Mouse (Mus musculus): ENCODE data around the gene Rpl3.
"Not testable (repeated sequence)": the region's sequence is repeated elsewhere in the genome, so short reads cannot be mapped to it uniquely, and the experiment has no call there.

Rpl3 gene

DNA sequence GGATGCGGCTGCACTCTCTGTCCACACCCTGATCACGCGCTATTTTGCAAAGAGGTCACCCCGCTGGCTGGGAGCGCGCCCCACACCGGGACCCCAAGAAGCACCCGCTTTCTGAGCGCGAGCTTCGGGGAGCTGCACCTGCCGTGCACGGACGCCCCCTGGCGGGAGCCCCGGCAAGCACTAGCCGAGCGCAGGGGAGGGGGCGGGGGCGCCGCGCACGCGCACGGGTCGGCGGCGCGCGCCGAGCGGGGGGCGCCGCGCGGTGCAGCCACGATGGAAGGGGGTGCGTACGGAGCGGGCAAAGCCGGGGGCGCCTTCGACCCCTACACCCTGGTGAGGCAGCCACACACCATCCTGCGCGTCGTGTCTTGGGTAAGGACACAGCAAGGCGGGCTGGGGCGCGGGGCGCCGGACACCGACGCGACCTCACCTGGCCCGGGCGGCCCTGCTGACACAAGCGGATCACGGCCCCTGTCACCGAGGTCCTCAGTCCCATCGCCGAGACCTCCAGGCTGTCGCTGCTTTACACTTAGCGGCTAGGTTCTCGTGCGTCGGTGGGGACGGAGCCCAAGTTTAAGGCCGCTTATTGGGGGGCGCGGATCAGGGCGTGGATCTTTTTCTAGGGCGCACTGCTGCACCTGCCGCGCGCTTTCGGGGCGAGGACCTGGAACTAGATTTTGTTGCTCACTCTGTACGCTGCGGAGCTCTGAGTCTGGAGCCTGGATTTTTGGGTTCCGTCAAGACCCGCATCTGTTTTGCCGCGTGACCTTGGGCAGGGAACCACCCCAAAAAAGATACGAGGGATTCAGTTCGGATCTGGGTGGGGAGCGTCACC lies at the start of gene Rpl3, which contains the start of gene Syngr1:
Rpl3 (minus strand) TSS at position 748 of the 835 bp plus-strand sequence.
Syngr1 (plus strand) TSS at position 214 of the 835 bp plus-strand sequence.
- no peak for DNase-seq (ENCODE audit: extremely low read depth, low read depth)

DNA sequence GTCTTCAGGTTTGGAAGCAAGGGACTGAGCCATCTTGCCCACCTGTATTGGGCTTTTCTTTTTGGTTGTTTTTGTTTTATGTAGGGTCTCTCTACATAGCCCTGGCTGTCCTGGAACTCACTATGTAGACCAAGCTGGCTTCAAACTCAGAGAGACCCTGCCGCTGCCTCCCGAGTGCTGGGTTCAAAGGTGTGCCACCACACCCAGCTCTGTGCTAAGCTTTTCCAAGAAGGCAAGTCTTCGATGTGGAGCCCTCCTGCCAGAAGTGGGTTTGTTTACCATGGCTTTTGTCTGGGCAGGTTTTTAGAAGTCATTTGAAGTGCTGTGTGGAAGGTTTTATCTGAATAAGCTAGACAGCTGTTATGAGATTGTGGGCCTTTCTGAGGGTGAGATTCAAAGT lies 49.2 kb upstream of the Rpl3 start:
- no peak for DNase-seq (ENCODE audit: extremely low read depth, low read depth)

DNA sequence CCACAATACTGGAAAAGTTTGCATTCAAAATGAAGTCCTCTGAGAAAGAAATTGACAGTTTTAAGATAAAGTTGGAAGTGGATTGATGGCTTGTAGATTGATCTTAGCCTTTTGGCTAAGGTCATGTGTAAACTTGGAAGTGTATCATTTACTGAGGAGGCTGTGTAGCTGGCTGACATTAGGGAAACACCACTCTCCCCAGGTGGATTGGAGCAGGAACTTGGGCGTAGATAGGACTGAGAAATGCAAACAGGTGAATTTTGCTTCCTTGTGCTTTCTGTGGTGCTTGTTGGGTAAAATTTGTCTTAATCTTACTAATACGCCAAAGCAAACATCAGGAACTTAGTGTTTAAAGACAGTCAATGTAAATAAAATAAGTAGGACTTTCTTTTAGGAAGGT lies 48.6 kb upstream of the Rpl3 start:
- no peak for DNase-seq (ENCODE audit: extremely low read depth, low read depth)

DNA sequence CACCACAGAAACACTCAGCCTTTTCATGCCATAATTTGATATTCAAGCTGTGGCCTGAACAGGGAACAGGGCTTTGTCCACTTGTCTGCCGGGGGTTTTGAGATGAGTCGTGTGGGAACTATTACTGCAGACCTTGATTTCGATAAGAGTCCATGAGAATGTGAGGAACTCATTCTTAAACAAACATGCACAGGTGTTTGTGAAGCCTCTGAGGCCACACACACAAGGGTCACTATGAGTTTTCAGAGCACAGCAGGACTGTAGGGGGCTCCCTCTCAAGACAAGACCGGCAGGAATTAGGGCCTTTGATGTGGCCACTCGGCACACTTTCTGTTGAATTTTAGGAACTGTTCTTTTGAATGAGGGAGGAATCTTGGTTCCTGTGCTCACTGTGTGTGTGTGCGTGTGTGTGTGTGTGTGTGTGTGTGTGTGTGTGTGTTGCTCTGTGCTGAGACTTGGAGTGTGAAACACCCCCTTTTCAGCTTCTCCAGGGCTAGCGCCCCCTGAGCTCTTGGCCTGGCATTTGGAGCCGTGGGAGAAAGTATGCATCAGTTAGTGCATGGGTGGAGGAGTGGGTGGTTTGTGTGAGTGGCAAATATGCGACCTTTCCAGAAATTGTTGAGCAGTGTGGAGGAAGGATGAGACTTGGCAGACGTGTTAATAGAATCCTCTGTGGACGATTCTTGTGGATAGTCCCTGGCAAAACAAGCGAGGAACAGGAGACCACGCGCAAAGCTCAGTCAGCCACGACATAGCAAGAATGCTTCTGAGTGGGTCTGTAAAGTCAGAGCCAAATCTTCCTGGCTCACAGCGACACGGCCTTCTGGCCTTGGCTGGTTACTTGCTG lies 46.5 kb upstream of the Rpl3 start:
- DNase-seq (ENCODE audit: extremely low read depth, low read depth), result no peak

DNA sequence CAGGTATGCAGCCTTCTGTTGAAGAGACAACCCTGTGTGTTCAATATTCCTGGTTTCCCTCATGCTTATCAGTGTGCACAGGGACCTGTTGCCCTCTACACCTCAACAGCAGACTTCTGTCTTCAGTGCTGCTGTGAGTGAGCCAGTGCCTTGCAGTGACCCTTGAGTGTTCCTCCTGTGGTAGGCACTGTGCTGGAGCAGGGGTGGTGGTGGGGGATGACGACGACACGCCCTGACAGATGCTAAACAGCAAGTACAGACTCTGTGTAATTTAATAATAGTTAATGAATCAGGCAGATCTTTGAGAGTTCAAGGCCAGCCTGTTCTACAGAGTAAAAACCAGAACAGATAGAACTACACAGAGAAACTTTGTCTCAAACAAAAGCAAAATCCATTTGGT lies 45.0 kb upstream of the Rpl3 start:
- no peak for DNase-seq (ENCODE audit: extremely low read depth, low read depth)

DNA sequence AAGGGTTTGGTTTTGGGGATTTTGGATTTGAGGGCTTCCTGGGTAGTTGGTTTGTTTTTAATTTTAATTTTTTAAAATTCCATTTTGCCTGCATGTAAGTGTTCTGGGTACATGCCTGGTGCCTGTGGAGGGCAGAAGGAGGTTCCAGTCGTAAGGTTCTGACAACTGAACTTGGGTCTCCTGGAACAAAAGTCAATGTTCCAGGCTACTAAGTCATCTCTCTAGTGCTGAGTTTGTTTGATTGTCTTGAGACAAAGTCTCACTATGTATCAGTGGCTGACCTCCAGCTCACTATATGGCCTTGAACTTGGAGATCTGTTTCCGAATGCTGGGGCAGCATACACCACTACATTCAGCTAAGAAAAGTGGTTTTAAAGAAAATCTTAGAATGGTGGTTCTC lies 43.8 kb upstream of the Rpl3 start:
- no peak for DNase-seq (ENCODE audit: extremely low read depth, low read depth)

DNA sequence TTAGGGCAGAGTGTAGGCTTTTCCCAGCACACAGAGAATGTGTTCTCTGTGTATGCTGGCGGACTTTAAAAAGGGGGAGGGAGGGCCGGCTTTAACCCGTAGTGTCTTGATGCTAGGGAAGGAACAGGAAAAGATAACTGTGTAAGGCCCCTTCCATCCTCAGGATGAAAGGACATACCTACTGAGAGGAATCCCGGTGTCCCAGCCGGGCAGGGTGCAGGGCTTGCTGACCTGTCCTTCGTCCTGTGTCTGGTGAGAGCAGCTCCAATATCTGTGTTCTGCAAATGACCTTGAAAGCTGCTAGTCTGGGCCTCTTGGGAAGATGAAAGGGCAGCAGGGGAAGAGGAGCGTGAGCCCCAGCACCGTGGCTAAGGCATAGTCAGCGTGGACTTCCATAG lies 42.8 kb upstream of the Rpl3 start:
- no peak for DNase-seq (ENCODE audit: extremely low read depth, low read depth)

DNA sequence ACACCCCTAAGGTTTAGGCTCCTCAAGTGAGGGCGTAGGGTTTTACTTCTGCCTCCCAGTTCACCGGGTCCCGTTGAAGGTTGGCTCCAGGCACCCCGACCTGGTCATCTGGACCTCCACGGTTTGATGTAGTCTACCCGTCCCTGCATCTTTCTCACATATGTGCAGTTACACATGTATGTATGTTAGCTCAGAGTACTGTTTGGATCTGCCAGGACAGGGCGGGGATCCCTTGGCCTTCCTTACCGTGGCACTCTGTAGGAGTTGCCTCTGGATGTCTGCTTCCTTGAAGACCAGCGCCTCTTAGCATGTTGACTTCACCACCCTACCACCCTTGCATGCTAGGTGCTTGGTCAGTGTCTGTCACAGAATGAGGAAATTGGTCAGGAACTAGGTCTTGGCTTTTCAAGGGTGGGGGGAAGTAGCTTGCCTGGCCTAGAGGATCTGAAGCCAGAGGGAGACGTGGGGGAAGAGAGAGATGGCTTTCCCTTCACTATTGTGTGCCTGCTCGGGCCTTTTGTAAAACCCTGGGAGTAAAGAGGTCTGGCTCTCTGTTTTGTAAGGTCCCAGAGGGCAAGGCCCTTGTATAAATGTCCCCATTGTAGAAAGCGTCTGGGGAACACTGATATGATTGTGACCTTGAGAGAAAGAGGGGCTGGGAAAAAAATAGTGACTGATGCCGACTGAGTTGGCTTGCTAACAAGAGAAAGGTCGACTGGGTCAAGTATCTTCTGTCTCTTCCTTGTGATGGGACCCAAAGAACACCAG lies 42.2 kb upstream of the Rpl3 start:
- peak; percentile 73 for DNase-seq (ENCODE audit: extremely low read depth, low read depth)

DNA sequence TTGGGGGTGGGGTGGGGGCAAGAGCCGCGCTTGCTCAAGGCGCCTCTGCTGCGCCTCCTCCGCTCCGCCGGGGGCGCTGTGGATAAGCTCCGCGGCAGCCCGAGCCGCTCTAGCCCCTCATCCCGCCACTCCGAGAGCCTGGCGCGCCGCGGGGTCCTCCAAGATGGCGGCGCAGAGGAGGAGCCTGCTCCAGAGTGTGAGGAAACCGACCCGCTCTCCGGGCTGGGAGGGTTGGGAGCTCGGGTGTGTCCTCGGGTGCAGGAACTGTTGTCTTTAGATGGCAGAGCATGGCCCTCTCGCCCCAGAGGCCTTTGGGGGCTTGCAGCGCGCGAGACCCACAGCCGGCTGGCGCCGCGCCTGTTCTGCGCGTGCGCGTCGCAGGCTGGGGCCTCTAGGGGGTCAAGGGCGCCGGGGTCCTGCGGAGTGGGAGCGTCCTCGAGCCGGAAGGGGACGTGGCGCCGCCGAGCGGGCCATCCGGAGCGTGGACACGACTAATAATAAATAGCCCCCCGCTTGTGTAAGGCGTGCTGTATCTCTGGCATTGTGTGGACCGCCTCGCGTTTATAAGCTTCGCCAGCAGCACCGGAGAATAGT lies 41.4 kb upstream of the Rpl3 start, which contains the start of gene Tab1:
Tab1 (plus strand) TSS at position 135 of the 594 bp plus-strand sequence.
- peak; percentile 71 for DNase-seq (ENCODE audit: extremely low read depth, low read depth)

DNA sequence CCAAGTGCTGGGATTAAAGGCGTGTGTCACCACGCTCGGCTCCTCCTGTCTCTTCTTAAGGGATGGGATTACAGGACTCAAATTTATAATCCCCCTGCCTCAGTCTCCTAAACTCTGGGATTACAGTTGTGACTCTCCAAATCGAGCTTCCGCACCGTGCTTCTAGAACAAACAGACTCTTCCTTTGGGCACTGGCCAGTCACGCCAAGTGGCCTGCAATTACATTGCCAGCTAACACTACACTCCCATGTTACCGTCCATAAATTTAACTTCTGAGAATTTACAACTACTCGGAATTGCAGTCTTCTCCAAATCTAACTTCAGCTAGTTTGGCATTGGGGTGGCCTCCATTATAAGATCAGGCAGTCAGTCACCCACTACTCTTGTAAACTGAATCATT lies 40.8 kb upstream of the Rpl3 start:
- no peak for DNase-seq (ENCODE audit: extremely low read depth, low read depth)

DNA sequence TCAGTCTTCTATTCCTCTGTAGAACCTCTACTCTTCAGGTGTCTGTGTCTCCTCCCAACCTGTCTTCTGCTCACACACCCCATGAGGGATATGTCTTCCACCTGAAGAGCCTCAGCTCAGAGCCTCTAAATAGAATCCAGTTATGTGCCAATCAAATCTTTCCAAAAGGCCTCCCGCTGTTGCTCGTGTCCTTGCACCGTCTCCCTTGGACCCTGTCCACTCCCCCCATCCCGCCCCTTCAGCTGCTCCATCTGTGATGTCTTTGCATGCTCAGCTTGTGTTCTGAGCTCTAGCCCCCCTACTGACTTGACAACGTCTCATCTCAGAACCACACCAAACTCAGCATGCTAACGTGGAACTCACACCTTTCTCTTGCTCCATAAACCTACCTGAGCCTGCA lies 39.8 kb upstream of the Rpl3 start:
- no peak for DNase-seq (ENCODE audit: extremely low read depth, low read depth)

DNA sequence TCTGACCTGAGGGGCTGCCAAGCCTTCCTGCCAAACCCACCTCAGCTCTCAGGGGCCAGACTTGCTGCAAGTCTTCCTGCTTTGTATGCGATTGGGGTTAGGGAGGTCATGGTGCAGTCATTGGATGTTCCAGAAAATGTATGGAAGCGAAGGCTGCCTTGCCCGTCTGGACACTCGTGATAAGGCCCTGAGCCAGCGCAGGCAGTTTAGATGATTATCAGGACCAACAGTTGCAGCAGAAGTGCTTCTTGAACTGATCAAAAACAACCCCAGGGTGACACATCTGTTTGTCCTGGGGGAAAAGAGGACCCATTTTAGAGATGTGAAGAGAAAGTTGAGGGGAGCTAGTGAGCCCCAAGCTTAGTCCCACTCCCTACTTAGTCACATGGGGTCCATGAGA lies 39.0 kb upstream of the Rpl3 start:
- peak; percentile 77 for DNase-seq (ENCODE audit: extremely low read depth, low read depth)

DNA sequence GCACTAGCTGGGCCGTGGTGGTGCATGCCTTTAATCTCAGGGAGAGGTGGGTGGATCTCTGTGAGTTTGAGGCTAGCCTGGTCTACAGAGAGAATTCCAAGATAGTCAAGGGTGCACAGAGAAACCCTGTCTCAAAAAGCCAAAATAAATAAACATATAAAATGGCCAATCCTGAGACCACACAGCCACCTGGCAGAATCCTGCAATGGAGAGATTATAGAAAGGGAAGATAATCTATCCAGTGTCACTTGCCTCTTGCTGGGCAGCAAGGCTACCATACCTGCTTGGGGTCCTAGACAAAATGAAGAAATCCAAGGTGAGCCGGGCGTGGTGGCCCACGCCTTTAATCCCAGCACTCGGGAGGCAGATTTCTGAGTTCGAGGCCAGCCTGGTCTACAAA lies 38.3 kb upstream of the Rpl3 start:
- DNase-seq (ENCODE audit: extremely low read depth, low read depth), result no peak

DNA sequence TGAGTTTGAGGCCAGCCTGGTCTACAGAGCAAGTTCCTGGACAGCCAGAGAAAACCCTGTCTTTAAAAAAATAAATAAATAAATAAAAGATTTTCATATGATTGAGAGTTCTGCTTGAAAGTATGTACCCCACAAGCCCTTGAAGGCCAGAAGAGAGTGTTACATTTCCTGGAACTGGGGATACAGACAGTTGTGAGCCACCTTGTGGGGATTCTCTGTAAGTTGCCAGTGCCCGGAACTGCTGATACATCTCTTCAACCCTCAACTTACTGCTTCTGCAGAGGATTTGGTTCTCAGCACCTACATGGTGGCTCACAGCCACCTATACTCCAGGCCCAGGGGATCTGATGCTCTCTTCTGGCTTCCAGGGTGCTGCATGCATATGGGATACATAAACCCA lies 35.5 kb upstream of the Rpl3 start:
- no peak for DNase-seq (ENCODE audit: extremely low read depth, low read depth)

DNA sequence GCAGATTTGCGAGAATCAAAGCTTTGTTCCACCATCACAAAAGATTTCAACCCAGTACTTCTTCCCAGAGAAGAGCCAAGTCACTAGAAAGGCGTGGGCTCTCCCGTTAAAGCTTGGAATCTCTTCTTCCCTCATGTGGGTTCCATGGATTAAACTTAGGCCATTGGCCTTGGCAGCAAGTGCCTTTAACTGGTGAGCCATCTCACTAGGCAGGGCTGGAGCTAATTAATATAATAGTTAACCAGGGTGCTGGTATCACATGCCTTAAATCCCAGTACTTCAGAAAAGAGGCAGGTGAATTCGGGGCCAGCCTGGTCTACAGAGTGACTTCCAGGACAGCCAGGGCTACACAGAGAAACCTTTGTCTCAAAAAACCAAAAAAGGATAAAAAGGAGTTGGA lies 33.0 kb upstream of the Rpl3 start:
- DNase-seq (ENCODE audit: extremely low read depth, low read depth), result no peak

DNA sequence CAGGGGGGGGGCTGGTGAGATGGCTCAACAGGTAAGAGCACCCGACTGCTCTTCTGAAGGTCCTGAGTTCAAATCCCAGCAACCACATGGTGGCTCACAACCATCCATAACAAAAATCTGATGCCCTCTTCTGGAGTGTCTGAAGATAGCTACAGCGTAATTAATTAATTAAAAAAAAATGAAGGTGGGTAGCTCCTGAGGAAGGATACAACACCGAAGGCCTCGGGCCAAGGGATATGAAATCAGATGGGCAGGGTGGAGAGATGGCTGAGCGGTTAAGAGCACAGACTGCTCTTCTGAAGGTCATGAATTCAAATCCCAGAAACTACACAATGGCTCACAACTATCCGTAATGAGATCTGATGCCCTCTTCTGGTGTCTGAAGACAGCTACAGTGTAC lies 30.8 kb upstream of the Rpl3 start:
- DNase-seq (ENCODE audit: extremely low read depth, low read depth), result not testable (repeated sequence)

DNA sequence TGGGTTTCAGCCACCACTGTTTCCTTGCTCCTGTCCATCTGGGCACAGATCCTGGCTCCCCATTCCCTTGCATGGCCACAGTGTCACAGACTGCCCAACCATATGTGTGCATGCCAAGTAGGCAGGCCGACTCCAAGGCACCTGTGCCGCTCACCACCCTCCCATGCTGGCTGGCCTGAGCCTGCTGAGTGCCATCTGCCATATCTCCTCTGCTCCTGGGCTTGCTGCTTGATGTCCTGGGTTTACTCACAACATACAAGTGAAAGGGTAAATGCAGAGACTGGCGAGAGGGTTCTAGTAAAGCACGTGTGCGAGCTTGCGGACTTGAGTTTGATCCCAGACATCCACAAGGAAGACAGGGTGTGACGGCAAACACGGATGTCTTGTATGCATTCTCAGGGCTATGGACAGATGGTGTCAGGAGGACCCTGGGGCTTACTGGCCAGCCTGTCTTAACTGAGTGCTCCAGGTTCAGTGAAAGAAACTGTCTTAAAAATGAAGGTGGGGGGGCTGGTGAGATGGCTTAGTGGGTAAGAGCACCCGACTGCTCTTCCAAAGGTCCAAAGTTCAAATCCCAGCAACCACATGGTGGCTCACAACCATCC lies 30.2 kb upstream of the Rpl3 start:
- DNase-seq (ENCODE audit: extremely low read depth, low read depth), result no peak

DNA sequence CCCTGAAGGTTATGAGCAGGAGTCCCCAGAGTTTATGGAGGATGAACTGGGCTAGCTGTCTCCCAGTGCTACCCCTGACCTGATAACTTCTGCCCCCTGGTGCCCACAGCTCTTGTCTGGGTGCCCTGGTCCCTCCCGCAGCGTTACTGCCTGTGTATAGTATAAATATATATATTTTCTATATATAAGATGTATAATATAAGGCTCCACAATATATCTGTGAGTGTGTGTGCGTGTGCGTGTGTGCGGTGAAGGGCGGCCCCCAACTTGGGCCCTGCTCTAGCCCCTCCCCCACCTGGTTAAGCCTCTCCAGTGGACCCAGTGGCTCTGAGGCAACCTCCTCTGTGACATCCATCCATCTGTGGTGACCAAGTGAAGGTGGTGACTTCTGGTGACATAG lies 27.4 kb upstream of the Rpl3 start:
- no peak for DNase-seq (ENCODE audit: extremely low read depth, low read depth)

DNA sequence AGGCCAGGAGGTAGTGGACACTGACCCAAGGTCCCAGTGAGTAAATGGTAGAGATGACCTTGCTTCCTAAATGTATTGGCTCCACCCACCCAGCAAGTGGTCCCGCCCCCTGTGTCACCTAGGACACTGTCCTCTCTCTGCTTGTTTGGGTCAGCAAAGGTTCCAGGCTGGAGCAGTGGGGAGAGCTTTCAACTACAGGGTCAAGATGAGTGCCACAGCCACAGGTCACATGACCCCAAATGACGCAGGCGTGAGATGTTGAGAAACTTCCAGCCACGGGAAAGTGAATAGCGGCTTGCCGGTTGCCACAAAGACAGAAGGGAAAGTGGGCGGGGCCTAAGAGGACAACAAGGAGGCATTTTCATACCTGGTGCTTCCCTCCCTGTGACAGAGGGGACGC lies 25.5 kb upstream of the Rpl3 start:
- no peak for DNase-seq (ENCODE audit: extremely low read depth, low read depth)

DNA sequence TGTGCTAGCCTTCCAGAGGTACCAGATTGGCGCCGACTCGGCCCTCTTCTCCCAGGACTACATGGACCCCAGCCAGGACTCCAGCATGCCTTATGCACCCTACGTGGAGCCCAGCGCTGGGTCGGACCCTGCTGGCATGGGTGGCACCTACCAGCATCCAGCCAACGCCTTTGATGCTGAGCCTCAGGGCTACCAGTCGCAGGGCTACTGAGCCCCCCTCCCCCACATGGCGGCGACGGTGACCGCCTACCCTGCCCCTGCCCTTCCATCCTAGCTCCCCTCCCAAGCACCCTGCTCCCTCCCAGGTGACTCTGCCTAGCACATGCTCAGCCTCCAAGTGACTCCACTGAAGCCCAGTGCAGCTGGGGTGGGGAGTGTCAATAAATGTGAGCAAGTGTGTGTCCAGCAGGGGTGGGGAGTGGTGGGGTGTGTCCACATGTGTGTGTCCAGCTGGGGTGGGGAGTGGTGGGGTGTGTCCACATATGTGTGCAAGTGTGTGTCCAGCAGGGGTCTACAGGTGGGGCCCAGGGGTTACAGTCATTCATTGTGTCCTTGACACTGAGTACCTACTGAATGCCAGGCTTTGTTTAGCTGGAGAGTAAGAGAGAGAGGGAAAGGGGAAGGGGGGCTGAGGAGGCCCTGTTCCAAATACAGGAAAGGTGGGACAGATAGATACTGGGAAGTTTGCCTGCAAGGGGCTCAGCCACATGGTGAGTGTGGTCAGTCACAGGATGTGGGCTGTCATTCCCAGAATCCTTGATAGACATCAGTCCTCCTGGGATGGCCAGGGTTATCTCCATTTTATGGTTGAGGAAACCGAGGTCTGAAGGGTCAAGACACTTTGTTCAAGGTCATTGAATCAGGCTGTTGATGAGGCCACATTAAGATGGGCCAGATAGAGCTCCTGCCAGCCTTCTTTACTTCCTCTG lies 24.5 kb upstream of the Rpl3 start:
- no peak for DNase-seq (ENCODE audit: extremely low read depth, low read depth)

Data from MEL-GATA-1-ER (cell line).